Mouse (Mus musculus) stomach, postnatal 0 days (tissue): ENCODE results near the gene Padi4. TPM values are rescaled to one million over a fixed set of nuclear protein-coding genes. Genes with fewer than 3 reads are reported as not detected.

Experiments used
- ATAC-seq: fragments of 200-750 bp; cut with Nextera tagmentation; 2 replicates; pipeline ENCODE4 v1.8.0; 2017; ENCODE audit not compliant: low FRiP score, low TSS enrichment
- DNase-seq: peaks from one replicate; pipeline ENCODE4 v3.0.0-alpha.2; 2016; ENCODE audit warnings: low spot score
- H3K27ac ChIP-seq: fragments of 300-500 bp; sonication (generic); replicated peaks from 2 replicates; pipeline ENCODE4 v1.5.1; 2014; ENCODE audit warnings: mild to moderate bottlenecking, control low read depth
- H3K27me3 ChIP-seq: fragments of 300-500 bp; sonication (generic); 2 replicates; pipeline ENCODE4 v1.6.1; 2014; ENCODE audit warnings: low read length; ENCODE audit not compliant: control insufficient read depth, insufficient read depth
- H3K36me3 ChIP-seq: fragments of 300-500 bp; sonication (generic); 2 replicates; pipeline ENCODE4 v1.6.1; 2014; ENCODE audit warnings: low read length, mixed read lengths; ENCODE audit not compliant: control insufficient read depth, insufficient read depth
- H3K4me1 ChIP-seq: fragments of 300-500 bp; sonication (generic); replicated peaks from 2 replicates; pipeline ENCODE4 v1.6.1; 2014; ENCODE audit warnings: antibody characterized with exemption; ENCODE audit not compliant: control insufficient read depth, insufficient read depth
- H3K4me2 ChIP-seq: fragments of 300-500 bp; sonication (generic); replicated peaks from 2 replicates; pipeline ENCODE4 v1.6.1; 2014; ENCODE audit warnings: low read depth, mild to moderate bottlenecking, control low read depth, moderate library complexity
- H3K4me3 ChIP-seq: fragments of 300-500 bp; sonication (generic); 2 replicates; pipeline ENCODE4 v1.5.1; 2014; ENCODE audit warnings: low read depth, low read length, control low read depth
- H3K9ac ChIP-seq: fragments of 300-500 bp; sonication (generic); 2 replicates; pipeline ENCODE4 v1.6.1; 2014; ENCODE audit warnings: mild to moderate bottlenecking, low read length, control low read depth, mixed read lengths
- H3K9me3 ChIP-seq: fragments of 300-500 bp; sonication (generic); 2 replicates; pipeline ENCODE4 v1.6.1; 2016; ENCODE audit warnings: low read length; ENCODE audit not compliant: control insufficient read depth
- CTCF ChIP-seq: IDR thresholded peaks from 2 replicates; pipeline ENCODE4 v1.5.1; 2016; ENCODE audit warnings: antibody characterized with exemption, low read depth, mild to moderate bottlenecking, moderate library complexity
- EP300 ChIP-seq: optimal IDR thresholded peaks from 2 replicates; pipeline ENCODE3; 2016; ENCODE audit warnings: antibody characterized with exemption
- WGBS: fragments of 180-500 bp; shearing (Covaris S2); extraction: QIAGEN DNeasy Blood & Tissue Kit; methylation state at CpG from one replicate; pipeline ENCODE4 v1.1.7; 2014; 5-methylcytosine and 5-hydroxymethylcytosine counted together
- polyA plus RNA-seq: library from polyadenylated mRNA; unstranded; fragments of >200 nt; fragmentation: Nextera tagmentation; extraction: Ambion mirVana; gene quantifications from 2 replicates; pipeline ENCODE4 v1.2.1, GENCODE M21; 2015

The Padi4 gene
- polyA plus RNA-seq, 1 experiment from 2014 or later: 0.23 TPM

- Histone ChIP-seq H3K9me3 (no peaks in the 10 kb centered on the region), H3K36me3 (no peaks in the 10 kb centered on the region), H3K27me3 (no peaks in the 10 kb centered on the region), H3K4me3 (no peak overlapping the region), H3K27ac (no peak overlapping the region), H3K4me1 (no peaks in the 10 kb centered on the region), H3K4me2 (no peak overlapping the region), H3K9ac (no peak overlapping the region)
- TF ChIP-seq EP300 (no peak), CTCF (no peak)
- DNase-seq: no peak
- 59% methylated on average over 8 of the region's 8 CpGs for WGBS
- ATAC-seq: no peak
Measured at GRCm38 (mm10) chr4:140809118-140809517, 35.1 kb upstream of the Padi4 start.

- DNase-seq (no peak), ATAC-seq (no peak)
- H3K27me3 ChIP-seq: no peaks in the 10 kb centered on the region
- no peak overlapping the region for H3K4me3 ChIP-seq
- no peak overlapping the region for H3K9ac ChIP-seq
- H3K9me3 ChIP-seq: no peaks in the 10 kb centered on the region
- WGBS: 73% methylated on average over 9 of the region's 9 CpGs
- no peak overlapping the region for H3K27ac ChIP-seq
- no peak for TF ChIP-seq CTCF
- no peak for TF ChIP-seq EP300
- no peak overlapping the region for H3K4me2 ChIP-seq
- no peaks in the 10 kb centered on the region for H3K4me1 ChIP-seq
- no peaks in the 10 kb centered on the region for H3K36me3 ChIP-seq
Measured at GRCm38 (mm10) chr4:140804601-140805000, 30.6 kb upstream of the Padi4 start.

GRCm38 (mm10) chr4:140801364-140801763 lies 27.3 kb upstream of the Padi4 start:
- TF ChIP-seq EP300 (no peak), CTCF (no peak)
- ATAC-seq (no peak), DNase-seq (no peak)
- no peak overlapping the region for H3K4me3 ChIP-seq
- no peaks in the 10 kb centered on the region for H3K27me3 ChIP-seq
- WGBS: 54% methylated on average over 3 of the region's 3 CpGs
- no peak overlapping the region for H3K4me2 ChIP-seq
- H3K9ac ChIP-seq: no peak overlapping the region
- H3K27ac ChIP-seq: no peak overlapping the region
- H3K9me3 ChIP-seq: no peaks in the 10 kb centered on the region
- H3K4me1 ChIP-seq: no peaks in the 10 kb centered on the region
- no peaks in the 10 kb centered on the region for H3K36me3 ChIP-seq

GRCm38 (mm10) chr4:140796786-140797185 lies 22.8 kb upstream of the Padi4 start:
- ATAC-seq: no peak
- WGBS: 73% methylated on average over 3 of the region's 3 CpGs
- H3K4me3 ChIP-seq: no peak overlapping the region
- H3K27ac ChIP-seq: no peak overlapping the region
- no peak overlapping the region for H3K9ac ChIP-seq
- no peaks in the 10 kb centered on the region for H3K4me1 ChIP-seq
- TF ChIP-seq CTCF (no peak), EP300 (no peak)
- no peaks in the 10 kb centered on the region for H3K9me3 ChIP-seq
- H3K36me3 ChIP-seq: no peaks in the 10 kb centered on the region
- no peaks in the 10 kb centered on the region for H3K27me3 ChIP-seq
- no peak overlapping the region for H3K4me2 ChIP-seq
- DNase-seq: no peak

- H3K27ac ChIP-seq: no peak overlapping the region
- DNase-seq: no peak
- no peak for TF ChIP-seq EP300
- TF ChIP-seq CTCF: no peak
- no peaks in the 10 kb centered on the region for H3K27me3 ChIP-seq
- H3K4me3 ChIP-seq: no peak overlapping the region
- no peak overlapping the region for H3K4me2 ChIP-seq
- 80% methylated on average over 9 of the region's 9 CpGs for WGBS
- no peaks in the 10 kb centered on the region for H3K9me3 ChIP-seq
- no peaks in the 10 kb centered on the region for H3K4me1 ChIP-seq
- no peak overlapping the region for H3K9ac ChIP-seq
- H3K36me3 ChIP-seq: no peaks in the 10 kb centered on the region
- no peak for ATAC-seq
Measured at GRCm38 (mm10) chr4:140794678-140795077, 20.6 kb upstream of the Padi4 start.

- Histone ChIP-seq H3K36me3 (no peaks in the 10 kb centered on the region), H3K4me1 (no peaks in the 10 kb centered on the region), H3K27me3 (no peaks in the 10 kb centered on the region), H3K4me3 (no peak overlapping the region), H3K27ac (no peak overlapping the region), H3K4me2 (no peak overlapping the region), H3K9me3 (no peaks in the 10 kb centered on the region), H3K9ac (no peak overlapping the region)
- WGBS: 73% methylated on average over 9 of the region's 9 CpGs
- ATAC-seq: no peak
- DNase-seq: no peak
- TF ChIP-seq CTCF (peak; percentile 57), EP300 (no peak)
Measured at GRCm38 (mm10) chr4:140793795-140794194, 19.8 kb upstream of the Padi4 start.
